Mouse (Mus musculus) liver, postnatal 0 days (tissue): Measurements from ENCODE around the gene B4galt3.

Experiments used
- CTCF ChIP-seq: sonication (generic); IDR thresholded peaks from 2 replicates; pipeline ENCODE4 v1.5.1; 2016; ENCODE audit warnings: antibody characterized with exemption, low read depth
- EP300 ChIP-seq: IDR thresholded peaks from 2 replicates; pipeline ENCODE4 v1.6.1; 2016; ENCODE audit warnings: antibody characterized with exemption, low read depth, mild to moderate bottlenecking

DNA sequence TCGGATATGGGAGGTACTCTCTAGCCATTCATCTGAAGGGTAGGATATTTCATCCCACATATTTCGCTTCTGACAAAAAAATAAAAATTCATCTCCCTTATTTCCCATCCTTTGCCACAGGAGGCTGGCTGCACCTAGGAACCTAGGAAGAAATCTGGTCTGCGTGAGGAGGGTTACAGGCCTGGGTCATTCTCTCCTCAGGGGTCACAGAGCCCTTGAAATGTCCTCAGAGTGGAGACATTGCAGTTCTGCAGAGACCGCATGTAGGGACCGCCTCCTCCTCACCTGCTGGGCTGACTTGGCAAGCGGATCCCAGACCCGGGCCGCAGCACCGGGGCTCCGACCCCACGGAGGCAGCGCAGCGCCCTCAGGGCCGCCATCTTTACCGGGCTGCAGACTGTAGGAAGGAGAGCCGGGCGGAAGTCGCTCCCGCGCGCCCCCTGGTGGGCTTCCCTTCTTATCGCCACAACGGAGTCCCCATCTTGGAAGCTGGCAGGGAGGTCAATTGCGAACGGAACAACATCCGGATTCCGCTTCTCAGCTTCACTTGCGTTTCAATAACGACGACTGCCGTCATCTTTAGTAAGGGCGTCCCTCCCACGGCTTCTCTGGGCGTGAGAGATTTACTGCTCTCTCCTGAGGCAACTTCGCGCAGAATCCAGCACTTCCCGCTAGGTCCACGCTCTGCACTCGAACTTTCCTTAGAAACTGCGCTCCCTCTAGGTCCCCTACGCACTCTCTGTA lies 23.2 kb upstream of the B4galt3 start:
- TF ChIP-seq CTCF: peak; percentile 99
- TF ChIP-seq EP300: peak; percentile 57
